Mouse (Mus musculus) lung, postnatal 36 days (tissue): ENCODE measurements around the gene Dgki.
"Not testable (repeated sequence)": the region's sequence is repeated elsewhere in the genome, so short reads cannot be mapped to it uniquely, and the experiment has no call there.

Experiments used
- DNase-seq: peaks from one replicate; pipeline ENCODE4 v3.0.0; 2022; ENCODE audit warnings: mixed read lengths

Gene Dgki

GRCm38 (mm10) chr6:37142991-37143866 is 156.8 kb downstream of the Dgki start:
- DNase-seq = no peak

- no peak for DNase-seq
Observed at GRCm38 (mm10) chr6:37138816-37139215, 161.2 kb downstream of the Dgki start.

- no peak for DNase-seq
Observed at GRCm38 (mm10) chr6:37131257-37131656, 168.7 kb downstream of the Dgki start.

GRCm38 (mm10) chr6:37120417-37121154 is 179.4 kb downstream of the Dgki start:
- DNase-seq = no peak

- no peak for DNase-seq
Observed at GRCm38 (mm10) chr6:37119205-37119604, 180.8 kb downstream of the Dgki start.

GRCm38 (mm10) chr6:37113048-37113447 is 186.9 kb downstream of the Dgki start:
- DNase-seq = no peak

- not testable (repeated sequence) for DNase-seq
Observed at GRCm38 (mm10) chr6:37106236-37106635, 193.7 kb downstream of the Dgki start.

GRCm38 (mm10) chr6:37100413-37100812 is 199.6 kb downstream of the Dgki start:
- DNase-seq = no peak

- peak; percentile 92 for DNase-seq
Observed at GRCm38 (mm10) chr6:37097356-37098155, 202.4 kb downstream of the Dgki start.

- DNase-seq = no peak
Observed at GRCm38 (mm10) chr6:37096840-37097305, 203.1 kb downstream of the Dgki start.

GRCm38 (mm10) chr6:37089148-37090111 is 210.6 kb downstream of the Dgki start:
- no peak for DNase-seq

- no peak for DNase-seq
Observed at GRCm38 (mm10) chr6:37082990-37083389, 217.0 kb downstream of the Dgki start.

GRCm38 (mm10) chr6:37072401-37073016 is 227.5 kb downstream of the Dgki start:
- DNase-seq = peak; percentile 28

- no peak for DNase-seq
Observed at GRCm38 (mm10) chr6:37069836-37070600, 230.0 kb downstream of the Dgki start.

GRCm38 (mm10) chr6:37068737-37069136 is 231.2 kb downstream of the Dgki start:
- DNase-seq = no peak

GRCm38 (mm10) chr6:37067357-37067756 is 232.6 kb downstream of the Dgki start:
- DNase-seq = no peak

- no peak for DNase-seq
Observed at GRCm38 (mm10) chr6:37064214-37064830, 235.7 kb downstream of the Dgki start.

GRCm38 (mm10) chr6:37063266-37063665 is 236.7 kb downstream of the Dgki start:
- peak; percentile 21 for DNase-seq

- no peak for DNase-seq
Observed at GRCm38 (mm10) chr6:37060114-37060513, 239.9 kb downstream of the Dgki start.

- DNase-seq = no peak
Observed at GRCm38 (mm10) chr6:37057957-37058356, 242.0 kb downstream of the Dgki start.
